Mouse (Mus musculus) limb, embryonic 10.5 days (tissue): ENCODE results near the gene Lrp1. TPM values are rescaled to one million over a fixed set of nuclear protein-coding genes. Genes with fewer than 3 reads are reported as not detected.

ENCODE experiments used
- DNase-seq: peaks from one replicate; pipeline ENCODE4 v3.0.0-alpha.2; 2017; ENCODE audit warnings: low spot score
- H3K27ac ChIP-seq: fragments of 300-500 bp; sonication (generic); 2 replicates; pipeline ENCODE4 v1.5.1; 2016; ENCODE audit warnings: mild to moderate bottlenecking
- H3K27me3 ChIP-seq: fragments of 300-500 bp; sonication (generic); 2 replicates; pipeline ENCODE4 v1.6.1; 2016; ENCODE audit warnings: low read depth, mild to moderate bottlenecking; ENCODE audit not compliant: poor library complexity, severe bottlenecking
- H3K36me3 ChIP-seq: fragments of 300-500 bp; sonication (generic); 2 replicates; pipeline ENCODE4 v1.6.1; 2016; ENCODE audit warnings: mild to moderate bottlenecking, moderate library complexity
- H3K4me1 ChIP-seq: fragments of 300-500 bp; sonication (generic); 2 replicates; pipeline ENCODE4 v1.6.1; 2016
- H3K4me3 ChIP-seq: fragments of 300-500 bp; sonication (generic); 2 replicates; pipeline ENCODE4 v1.5.1; 2016; ENCODE audit warnings: mild to moderate bottlenecking, moderate library complexity
- H3K9me3 ChIP-seq: fragments of 300-500 bp; sonication (generic); replicated peaks from 2 replicates; pipeline ENCODE4 v1.6.1; 2016; ENCODE audit warnings: mild to moderate bottlenecking
- WGBS: fragments of 180-500 bp; shearing (Covaris S2); methylation state at CpG from one replicate; pipeline ENCODE4 v1.1.7; 2016; 5-methylcytosine and 5-hydroxymethylcytosine counted together
- polyA plus RNA-seq: library from polyadenylated mRNA; unstranded; fragments of >200 nt; fragmentation: Nextera tagmentation; extraction: Ambion mirVana; gene quantifications from 2 replicates; pipeline ENCODE4 v1.2.1, GENCODE M21; 2016

The Lrp1 gene
- polyA plus RNA-seq, 1 experiment from 2014 or later = 67.8 TPM

- no peak overlapping the region for H3K4me3 ChIP-seq
- 47% methylated on average over 15 of the region's 15 CpGs for WGBS
- H3K4me1 ChIP-seq = peaks cover 57% of the 10 kb centered on the region
- 0 out of 2 replicates have a peak overlapping the region, but pooled peaks have one; percentile 16 for H3K27ac ChIP-seq
- no peaks in the 10 kb centered on the region for H3K9me3 ChIP-seq
- H3K27me3 ChIP-seq = no peaks in the 10 kb centered on the region
- peaks cover 98% of the 10 kb centered on the region for H3K36me3 ChIP-seq
- no peak for DNase-seq
Measured at GRCm38 (mm10) chr10:127604465-127605250, 16.3 kb downstream of the Lrp1 start.

- Histone ChIP-seq H3K27me3 (no peaks in the 10 kb centered on the region), H3K4me3 (no peak overlapping the region), H3K9me3 (no peaks in the 10 kb centered on the region), H3K36me3 (peaks cover 96% of the 10 kb centered on the region), H3K4me1 (peaks cover 56% of the 10 kb centered on the region), H3K27ac (peak overlapping the region; percentile 38; the same call in 1 of the 2 replicates)
- WGBS = 51% methylated on average over 13 of the region's 13 CpGs
- no peak for DNase-seq
Measured at GRCm38 (mm10) chr10:127603437-127604371, 17.2 kb downstream of the Lrp1 start.

- peaks cover 67% of the 10 kb centered on the region for H3K4me1 ChIP-seq
- no peak for DNase-seq
- H3K27me3 ChIP-seq = no peaks in the 10 kb centered on the region
- peaks cover 92% of the 10 kb centered on the region for H3K36me3 ChIP-seq
- WGBS = 95% methylated on average over 6 of the region's 6 CpGs
- no peak overlapping the region for H3K4me3 ChIP-seq
- H3K9me3 ChIP-seq = no peaks in the 10 kb centered on the region
- H3K27ac ChIP-seq = no peak overlapping the region
Measured at GRCm38 (mm10) chr10:127602194-127602593, 18.8 kb downstream of the Lrp1 start.

GRCm38 (mm10) chr10:127599779-127600541 lies 21.0 kb downstream of the Lrp1 start:
- no peak for DNase-seq
- Histone ChIP-seq H3K9me3 (no peaks in the 10 kb centered on the region), H3K36me3 (peaks cover 94% of the 10 kb centered on the region), H3K27ac (0 out of 2 replicates have a peak overlapping the region, but pooled peaks have one; percentile 30), H3K27me3 (no peaks in the 10 kb centered on the region), H3K4me3 (no peak overlapping the region), H3K4me1 (peaks cover 71% of the 10 kb centered on the region)
- WGBS = 81% methylated on average over 17 of the region's 17 CpGs

- Histone ChIP-seq H3K27ac (no peak overlapping the region), H3K4me1 (peaks cover 64% of the 10 kb centered on the region), H3K36me3 (peaks cover 94% of the 10 kb centered on the region), H3K4me3 (no peak overlapping the region), H3K27me3 (no peaks in the 10 kb centered on the region), H3K9me3 (no peaks in the 10 kb centered on the region)
- DNase-seq = no peak
- WGBS = 91% methylated on average over 11 of the region's 11 CpGs
Measured at GRCm38 (mm10) chr10:127599252-127599651, 21.7 kb downstream of the Lrp1 start.

GRCm38 (mm10) chr10:127598607-127599006 lies 22.3 kb downstream of the Lrp1 start:
- Histone ChIP-seq H3K27ac (peak overlapping the region; percentile 68), H3K27me3 (no peaks in the 10 kb centered on the region), H3K4me1 (peaks cover 58% of the 10 kb centered on the region), H3K36me3 (peaks cover 94% of the 10 kb centered on the region), H3K4me3 (no peak overlapping the region), H3K9me3 (no peaks in the 10 kb centered on the region)
- 51% methylated on average over 8 of the region's 8 CpGs for WGBS
- DNase-seq = no peak

GRCm38 (mm10) chr10:127597311-127597901 lies 23.5 kb downstream of the Lrp1 start:
- peaks cover 50% of the 10 kb centered on the region for H3K4me1 ChIP-seq
- peak overlapping the region; percentile 68 for H3K27ac ChIP-seq
- peaks cover 94% of the 10 kb centered on the region for H3K36me3 ChIP-seq
- no peak for DNase-seq
- H3K4me3 ChIP-seq = no peak overlapping the region
- no peaks in the 10 kb centered on the region for H3K9me3 ChIP-seq
- WGBS = 82% methylated on average over 5 of the region's 5 CpGs
- no peaks in the 10 kb centered on the region for H3K27me3 ChIP-seq

GRCm38 (mm10) chr10:127596321-127596941 lies 24.5 kb downstream of the Lrp1 start:
- no peak for DNase-seq
- H3K27me3 ChIP-seq = no peaks in the 10 kb centered on the region
- H3K4me3 ChIP-seq = no peak overlapping the region
- H3K9me3 ChIP-seq = no peaks in the 10 kb centered on the region
- peaks cover 94% of the 10 kb centered on the region for H3K36me3 ChIP-seq
- peaks cover 59% of the 10 kb centered on the region for H3K4me1 ChIP-seq
- 0 out of 2 replicates have a peak overlapping the region, but pooled peaks have one; percentile 9 for H3K27ac ChIP-seq
- 54% methylated on average over 7 of the region's 7 CpGs for WGBS

GRCm38 (mm10) chr10:127594930-127595715 lies 25.8 kb downstream of the Lrp1 start:
- peaks cover 94% of the 10 kb centered on the region for H3K36me3 ChIP-seq
- H3K9me3 ChIP-seq = no peaks in the 10 kb centered on the region
- no peak overlapping the region for H3K27ac ChIP-seq
- no peaks in the 10 kb centered on the region for H3K27me3 ChIP-seq
- DNase-seq = no peak
- no peak overlapping the region for H3K4me3 ChIP-seq
- 92% methylated on average over 30 of the region's 30 CpGs for WGBS
- H3K4me1 ChIP-seq = peaks cover 56% of the 10 kb centered on the region

GRCm38 (mm10) chr10:127594405-127594804 lies 26.5 kb downstream of the Lrp1 start:
- H3K4me1 ChIP-seq = peaks cover 48% of the 10 kb centered on the region
- no peak overlapping the region for H3K4me3 ChIP-seq
- no peak for DNase-seq
- no peaks in the 10 kb centered on the region for H3K27me3 ChIP-seq
- no peak overlapping the region for H3K27ac ChIP-seq
- WGBS = 94% methylated on average over 8 of the region's 8 CpGs
- H3K9me3 ChIP-seq = no peaks in the 10 kb centered on the region
- peaks cover 94% of the 10 kb centered on the region for H3K36me3 ChIP-seq

- Histone ChIP-seq H3K4me1 (peaks cover 34% of the 10 kb centered on the region), H3K27ac (no peak overlapping the region), H3K27me3 (no peaks in the 10 kb centered on the region), H3K36me3 (peaks cover 97% of the 10 kb centered on the region), H3K4me3 (no peak overlapping the region), H3K9me3 (no peaks in the 10 kb centered on the region)
- DNase-seq = no peak
- WGBS = 84% methylated on average over 13 of the region's 13 CpGs
Measured at GRCm38 (mm10) chr10:127592850-127593249, 28.1 kb downstream of the Lrp1 start.
